Mouse (Mus musculus): ENCODE measurements around the gene Plod3. TPM values are rescaled to one million over a fixed set of nuclear protein-coding genes. Genes with fewer than 3 reads are reported as not detected.
A peak's percentile ranks its signal among the peaks of the same experiment; 100 is the strongest.

Plod3 gene
- total RNA-seq, 2 experiments from 2014 or later, result 6.0 to 10.1 TPM

- ATAC-seq (replicated peaks; ENCODE audit: low FRiP score, poor library complexity, severe bottlenecking), result no peak
Observed at GRCm38 (mm10) chr5:137009988-137010387, 23.2 kb downstream of the Plod3 start.

- ATAC-seq (replicated peaks; ENCODE audit: low FRiP score, poor library complexity, severe bottlenecking), result no peak
Observed at GRCm38 (mm10) chr5:137012401-137012950, 25.7 kb downstream of the Plod3 start.

- no peak for ATAC-seq (replicated peaks; ENCODE audit: low FRiP score, poor library complexity, severe bottlenecking)
Observed at GRCm38 (mm10) chr5:137015913-137016312, 29.1 kb downstream of the Plod3 start.

GRCm38 (mm10) chr5:137024318-137024717, 37.5 kb downstream of the Plod3 start:
- ATAC-seq (replicated peaks; ENCODE audit: low FRiP score, poor library complexity, severe bottlenecking), result no peak

- ATAC-seq (replicated peaks; ENCODE audit: low FRiP score, poor library complexity, severe bottlenecking), result peak; percentile 82
Observed at GRCm38 (mm10) chr5:137025132-137025531, 38.3 kb downstream of the Plod3 start.

GRCm38 (mm10) chr5:137026092-137026491, 39.3 kb downstream of the Plod3 start, which contains the start of gene Vgf:
Vgf (plus strand) TSS chr5:137026392.
- ATAC-seq (replicated peaks; ENCODE audit: low FRiP score, poor library complexity, severe bottlenecking), result no peak

- ATAC-seq (replicated peaks; ENCODE audit: low FRiP score, poor library complexity, severe bottlenecking), result no peak
Observed at GRCm38 (mm10) chr5:137028561-137029272, 41.9 kb downstream of the Plod3 start.

GRCm38 (mm10) chr5:137029273-137029585, 42.4 kb downstream of the Plod3 start:
- no peak for ATAC-seq (replicated peaks; ENCODE audit: low FRiP score, poor library complexity, severe bottlenecking)

- ATAC-seq (replicated peaks; ENCODE audit: low FRiP score, poor library complexity, severe bottlenecking), result peak; percentile 51
Observed at GRCm38 (mm10) chr5:137029643-137030415, 43.0 kb downstream of the Plod3 start.

GRCm38 (mm10) chr5:137030416-137030810, 43.6 kb downstream of the Plod3 start:
- no peak for ATAC-seq (replicated peaks; ENCODE audit: low FRiP score, poor library complexity, severe bottlenecking)

GRCm38 (mm10) chr5:137031076-137032032, 44.5 kb downstream of the Plod3 start:
- ATAC-seq (replicated peaks; ENCODE audit: low FRiP score, poor library complexity, severe bottlenecking), result no peak

GRCm38 (mm10) chr5:137032033-137032421, 45.2 kb downstream of the Plod3 start:
- ATAC-seq (replicated peaks; ENCODE audit: low FRiP score, poor library complexity, severe bottlenecking), result no peak

- ATAC-seq (replicated peaks; ENCODE audit: low FRiP score, poor library complexity, severe bottlenecking), result peak; percentile 85
Observed at GRCm38 (mm10) chr5:137032641-137033074, 45.8 kb downstream of the Plod3 start.

- ATAC-seq (replicated peaks; ENCODE audit: low FRiP score, poor library complexity, severe bottlenecking), result no peak
Observed at GRCm38 (mm10) chr5:137036211-137036610, 49.4 kb downstream of the Plod3 start.

- ATAC-seq (replicated peaks; ENCODE audit: low FRiP score, poor library complexity, severe bottlenecking), result no peak
Observed at GRCm38 (mm10) chr5:137039453-137039852, 52.6 kb downstream of the Plod3 start.

GRCm38 (mm10) chr5:137041442-137041841, 54.6 kb downstream of the Plod3 start:
- ATAC-seq (replicated peaks; ENCODE audit: low FRiP score, poor library complexity, severe bottlenecking), result no peak

- no peak for ATAC-seq (replicated peaks; ENCODE audit: low FRiP score, poor library complexity, severe bottlenecking)
Observed at GRCm38 (mm10) chr5:137043997-137044396, 57.2 kb downstream of the Plod3 start.

- peak; percentile 86 for ATAC-seq (replicated peaks; ENCODE audit: low FRiP score, poor library complexity, severe bottlenecking)
Observed at GRCm38 (mm10) chr5:137045402-137046323, 58.8 kb downstream of the Plod3 start, which contains the start of gene Ap1s1. Ap1s1 (minus strand) TSS chr5:137046135.
